Mouse (Mus musculus): ENCODE results near the gene Tppp. TPM values are rescaled to one million over a fixed set of nuclear protein-coding genes. Genes with fewer than 3 reads are reported as not detected.
"Not testable (repeated sequence)": the region's sequence is repeated elsewhere in the genome, so short reads cannot be mapped to it uniquely, and the experiment has no call there.

Tppp gene
- polyA plus RNA-seq, 1 experiment from 2014 or later: 6.6 TPM

DNA sequence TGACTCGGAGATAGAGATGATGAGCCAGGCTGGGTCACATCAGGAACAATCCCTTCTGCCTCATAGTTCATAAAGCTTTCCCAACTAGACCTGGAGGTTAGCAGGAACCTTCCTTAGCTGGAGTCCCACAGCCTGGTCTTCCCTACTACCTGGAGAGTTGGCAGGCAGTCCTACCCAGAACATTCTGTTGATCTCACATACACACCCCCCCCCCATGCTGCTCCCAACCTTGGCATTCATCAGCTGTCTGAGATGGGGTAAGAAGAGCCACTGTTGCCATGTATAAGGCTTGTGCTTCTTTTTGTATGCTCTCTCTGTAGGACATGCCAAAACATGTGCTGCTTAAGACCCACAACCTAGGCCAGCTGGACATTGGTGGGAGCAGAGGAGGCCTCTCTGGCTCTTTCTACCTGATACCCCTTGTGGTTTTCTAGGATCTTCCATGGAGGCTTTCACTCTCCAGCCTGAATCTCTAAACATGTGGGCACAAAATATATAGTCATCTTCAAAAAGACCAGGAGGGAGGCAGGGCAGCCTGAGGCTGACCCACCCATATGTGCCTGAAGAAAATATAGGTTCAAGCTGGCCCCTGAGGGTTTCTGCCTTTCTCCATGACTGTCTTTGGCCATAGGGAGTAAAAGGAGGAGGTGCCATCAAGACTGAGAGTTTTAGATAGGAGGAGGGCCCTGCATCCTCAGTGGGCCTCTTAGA, 54.3 kb downstream of the Tppp start:
- WGBS: 93% methylated on average over 1 of the region's 1 CpGs
- ATAC-seq: no peak
- no peak overlapping the region for H3K4me3 ChIP-seq (ENCODE audit: low read depth, low read length)

DNA sequence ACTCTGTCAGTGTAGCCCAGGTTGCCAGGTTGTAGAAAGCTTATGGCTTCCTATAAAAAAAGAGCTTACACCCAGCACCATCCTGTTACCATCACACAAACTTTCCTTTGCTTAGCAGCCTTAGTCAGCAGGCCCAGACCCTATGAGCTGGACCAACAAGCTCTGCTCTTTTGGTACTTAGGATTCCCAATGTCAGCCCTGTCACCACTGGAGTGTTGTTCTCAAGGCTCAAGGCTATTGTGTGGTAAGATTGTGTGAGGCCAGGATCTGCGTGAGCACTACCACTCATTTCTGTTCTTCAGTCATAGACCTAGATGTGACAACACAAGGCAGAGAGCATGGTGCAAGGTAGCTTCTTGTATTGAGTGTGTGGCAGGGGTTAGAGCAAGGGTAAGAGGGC, 57.4 kb downstream of the Tppp start:
- Histone ChIP-seq H3K9me3 (replicated peaks; ENCODE audit: control insufficient read depth, low read length) (no peaks in the 10 kb centered on the region), H3K4me3 (ENCODE audit: low read depth, low read length) (no peak overlapping the region), H3K4me1 (ENCODE audit: control insufficient read depth, insufficient read depth, low read length) (no peaks in the 10 kb centered on the region), H3K27me3 (replicated peaks; ENCODE audit: control insufficient read depth, insufficient read depth, low read length) (no peaks in the 10 kb centered on the region), H3K4me2 (ENCODE audit: low read length) (no peak overlapping the region), H3K27ac (ENCODE audit: low read depth, low read length) (no peak overlapping the region), H3K36me3 (ENCODE audit: control insufficient read depth, insufficient read depth, low read length) (no peaks in the 10 kb centered on the region), H3K9ac (ENCODE audit: low read length) (no peak overlapping the region)
- no peak for ATAC-seq
- WGBS: 86% methylated on average over 1 of the region's 1 CpGs
- DNase-seq (ENCODE audit: low spot score): no peak

More for the DNA sequence above, 54.3 kb downstream of the Tppp start:
- Histone ChIP-seq H3K9me3 (replicated peaks; ENCODE audit: control insufficient read depth, low read length) (no peaks in the 10 kb centered on the region), H3K27ac (ENCODE audit: low read depth, low read length) (no peak overlapping the region), H3K4me2 (ENCODE audit: low read length) (no peak overlapping the region), H3K9ac (ENCODE audit: low read length) (no peak overlapping the region), H3K4me1 (ENCODE audit: control insufficient read depth, insufficient read depth, low read length) (no peaks in the 10 kb centered on the region), H3K27me3 (replicated peaks; ENCODE audit: control insufficient read depth, insufficient read depth, low read length) (no peaks in the 10 kb centered on the region), H3K36me3 (ENCODE audit: control insufficient read depth, insufficient read depth, low read length) (no peaks in the 10 kb centered on the region)
- no peak for DNase-seq (ENCODE audit: low spot score)

GRCm38 (mm10) chr13:74071244-74071643, 62.0 kb downstream of the Tppp start:
- not testable (repeated sequence) for ATAC-seq; H3K9ac ChIP-seq (ENCODE audit: low read length); H3K4me1 ChIP-seq (ENCODE audit: control insufficient read depth, insufficient read depth, low read length); H3K27me3 ChIP-seq (replicated peaks; ENCODE audit: control insufficient read depth, insufficient read depth, low read length); H3K36me3 ChIP-seq (ENCODE audit: control insufficient read depth, insufficient read depth, low read length); H3K4me2 ChIP-seq (ENCODE audit: low read length); H3K4me3 ChIP-seq (ENCODE audit: low read depth, low read length); DNase-seq (ENCODE audit: low spot score); H3K27ac ChIP-seq (ENCODE audit: low read depth, low read length); H3K9me3 ChIP-seq (replicated peaks; ENCODE audit: control insufficient read depth, low read length)
- WGBS: 75% methylated on average over 1 of the region's 1 CpGs

GRCm38 (mm10) chr13:74071714-74072113, 62.5 kb downstream of the Tppp start:
- Histone ChIP-seq H3K4me2 (ENCODE audit: low read length) (no peak overlapping the region), H3K4me3 (ENCODE audit: low read depth, low read length) (no peak overlapping the region), H3K4me1 (ENCODE audit: control insufficient read depth, insufficient read depth, low read length) (no peaks in the 10 kb centered on the region), H3K9ac (ENCODE audit: low read length) (no peak overlapping the region), H3K27ac (ENCODE audit: low read depth, low read length) (no peak overlapping the region), H3K9me3 (replicated peaks; ENCODE audit: control insufficient read depth, low read length) (no peaks in the 10 kb centered on the region), H3K36me3 (ENCODE audit: control insufficient read depth, insufficient read depth, low read length) (no peaks in the 10 kb centered on the region), H3K27me3 (replicated peaks; ENCODE audit: control insufficient read depth, insufficient read depth, low read length) (no peaks in the 10 kb centered on the region)
- ATAC-seq (no peak), DNase-seq (ENCODE audit: low spot score) (no peak)
- WGBS: 81% methylated on average over 3 of the region's 3 CpGs

GRCm38 (mm10) chr13:74073369-74073768, 64.2 kb downstream of the Tppp start:
- no peak overlapping the region for H3K9ac ChIP-seq (ENCODE audit: low read length)
- 90% methylated on average over 7 of the region's 7 CpGs for WGBS
- no peaks in the 10 kb centered on the region for H3K36me3 ChIP-seq (ENCODE audit: control insufficient read depth, insufficient read depth, low read length)
- no peak for ATAC-seq
- no peaks in the 10 kb centered on the region for H3K4me1 ChIP-seq (ENCODE audit: control insufficient read depth, insufficient read depth, low read length)
- no peaks in the 10 kb centered on the region for H3K9me3 ChIP-seq (replicated peaks; ENCODE audit: control insufficient read depth, low read length)
- no peak overlapping the region for H3K4me2 ChIP-seq (ENCODE audit: low read length)
- DNase-seq (ENCODE audit: low spot score): no peak
- H3K4me3 ChIP-seq (ENCODE audit: low read depth, low read length): no peak overlapping the region
- H3K27me3 ChIP-seq (replicated peaks; ENCODE audit: control insufficient read depth, insufficient read depth, low read length): no peaks in the 10 kb centered on the region
- H3K27ac ChIP-seq (ENCODE audit: low read depth, low read length): no peak overlapping the region

Other genes with a start within 250 kb of the Tppp start
- gene Nkd2, start 161.8 kb upstream of the Tppp start, polyA plus RNA-seq (2014; fragmentation: Nextera tagmentation; extraction: Ambion mirVana): 6.2 and 8.5 TPM in 2 replicates
- 19.3 and 23.2 TPM in 2 replicates for gene Trip13, start 71.6 kb upstream of the Tppp start, polyA plus RNA-seq (2014; fragmentation: Nextera tagmentation; extraction: Ambion mirVana)
- gene Brd9, start 71.6 kb upstream of the Tppp start, polyA plus RNA-seq (2014; fragmentation: Nextera tagmentation; extraction: Ambion mirVana): 75.6 and 86.5 TPM in 2 replicates
- gene Zdhhc11, start 45.6 kb upstream of the Tppp start, polyA plus RNA-seq (2014; fragmentation: Nextera tagmentation; extraction: Ambion mirVana): not detected in 2 replicates
- 11.6 and 12.5 TPM in 2 replicates for gene Cep72, start 52.9 kb downstream of the Tppp start, polyA plus RNA-seq (2014; fragmentation: Nextera tagmentation; extraction: Ambion mirVana)
- gene Slc9a3, start 112.0 kb downstream of the Tppp start, polyA plus RNA-seq (2014; fragmentation: Nextera tagmentation; extraction: Ambion mirVana): 0.04 TPM in 1 of 2 replicates, not detected in the other
- gene Exoc3, start 199.3 kb downstream of the Tppp start, polyA plus RNA-seq (2014; fragmentation: Nextera tagmentation; extraction: Ambion mirVana): 134 and 138 TPM in 2 replicates